Mouse (Mus musculus): Measurements from ENCODE around the gene Nck2.

Gene Nck2

DNA sequence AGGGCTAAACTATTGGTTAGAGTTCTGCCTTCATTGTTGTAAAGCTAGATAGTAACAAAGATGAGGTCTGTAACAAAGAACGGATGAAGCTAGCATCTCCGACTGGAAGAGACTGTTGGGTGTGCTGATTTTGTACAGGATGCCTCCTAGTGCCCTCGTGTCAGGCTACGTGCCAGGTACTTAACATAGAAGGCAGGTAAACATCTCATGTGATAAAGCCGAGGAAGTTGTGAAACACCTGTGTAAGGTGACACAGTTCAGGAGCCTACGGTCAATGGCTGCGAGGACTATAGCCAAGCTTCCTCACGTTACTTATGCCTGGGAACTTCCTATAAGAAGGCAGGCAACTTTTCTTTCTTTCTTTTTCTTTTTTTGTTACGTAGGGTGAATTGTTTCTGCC is at the start of gene Nck2:
Nck2 (plus strand) TSS at position 49 of the 400 bp plus-strand sequence.
- no peak for DNase-seq (ENCODE audit: low spot score in 2 of 2)

DNA sequence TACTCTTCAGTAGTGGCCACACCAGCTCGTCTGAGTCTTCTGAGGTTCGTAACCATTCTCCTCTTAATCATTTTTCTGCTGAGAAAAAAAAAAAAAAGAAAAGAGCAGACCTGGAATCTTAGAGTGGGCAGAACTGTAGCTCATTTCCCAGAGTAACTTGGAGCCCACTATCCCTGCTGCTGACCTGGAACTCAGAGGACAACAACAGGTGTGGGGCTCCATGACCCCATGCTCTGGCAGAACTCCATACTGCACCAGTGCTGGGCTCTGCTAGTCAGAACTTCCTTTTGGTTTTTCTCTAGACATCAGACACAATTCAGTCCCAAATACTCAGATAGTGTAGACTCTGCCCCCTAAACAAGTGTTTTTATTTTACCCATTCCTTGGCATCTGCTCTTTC is 49.3 kb upstream of the Nck2 start:
- no peak for DNase-seq (ENCODE audit: low spot score in 2 of 2)

- no peak for DNase-seq (ENCODE audit: low spot score in 2 of 2)
These were observed 48.6 kb upstream of the Nck2 start for GRCm38 (mm10) chr1:43395799-43396198.

GRCm38 (mm10) chr1:43396522-43396921 is 47.9 kb upstream of the Nck2 start:
- no peak for DNase-seq (ENCODE audit: low spot score in 2 of 2)

DNA sequence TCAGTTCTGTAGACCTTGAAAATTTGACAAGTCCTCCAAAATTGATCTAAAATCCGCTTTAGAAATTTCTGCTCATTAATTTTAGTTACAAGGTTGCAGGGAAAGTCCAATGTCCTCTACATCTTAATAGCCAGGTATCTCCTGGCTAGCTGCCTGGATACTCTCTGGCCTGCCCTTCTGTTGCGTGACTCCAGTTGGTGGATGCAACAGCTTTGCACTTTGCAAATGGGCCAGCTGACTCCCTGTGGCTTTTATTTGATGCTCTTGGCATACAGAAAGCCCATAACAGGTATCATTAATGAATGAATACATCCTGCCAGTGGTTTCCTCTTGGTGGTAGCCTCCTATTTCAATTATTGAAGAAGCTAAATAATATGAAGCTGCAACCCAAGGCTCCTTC is 47.3 kb upstream of the Nck2 start:
- DNase-seq (ENCODE audit: low spot score in 2 of 2): no peak

DNA sequence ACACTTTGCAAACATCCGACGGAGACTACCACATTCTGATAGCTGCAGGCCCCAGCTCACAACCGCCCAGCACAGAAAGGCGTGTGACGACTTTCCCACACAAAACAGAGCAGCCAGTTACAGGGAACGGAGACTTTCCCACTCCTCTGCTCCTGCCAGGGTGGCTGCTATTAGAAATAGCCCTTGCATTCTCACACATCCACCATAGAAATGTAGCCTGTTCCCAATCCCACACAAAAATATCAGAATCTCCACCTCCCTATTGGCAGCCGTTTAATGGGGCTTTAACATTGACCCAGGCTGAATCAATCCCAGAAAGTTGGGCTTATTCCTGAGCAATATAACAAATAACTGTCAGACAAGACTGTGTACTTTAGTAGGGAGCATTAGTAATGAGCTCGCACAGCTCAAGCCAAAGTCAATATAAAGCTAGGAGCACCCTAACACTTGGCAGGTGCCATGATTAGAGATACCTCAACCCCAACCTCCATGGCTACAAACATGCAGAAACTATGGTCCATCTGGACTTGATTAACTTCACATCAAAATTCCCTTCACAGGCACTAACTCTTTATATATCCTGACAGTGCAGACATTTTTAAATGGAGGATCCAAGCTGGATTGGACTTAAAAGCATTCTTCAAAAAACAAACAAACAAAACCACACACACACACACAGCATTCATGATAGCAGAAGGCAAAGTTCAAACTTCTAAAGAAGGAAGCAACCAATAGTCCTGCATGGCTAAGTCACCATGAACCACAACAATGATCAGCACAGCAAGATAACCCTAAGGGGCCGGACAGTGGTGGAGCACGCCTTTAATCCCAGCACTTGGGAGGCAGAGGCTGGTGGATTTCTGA is 45.4 kb upstream of the Nck2 start:
- no peak for DNase-seq (ENCODE audit: low spot score in 2 of 2)

GRCm38 (mm10) chr1:43399602-43400216 is 44.7 kb upstream of the Nck2 start:
- DNase-seq (ENCODE audit: low spot score in 2 of 2): no peak

DNA sequence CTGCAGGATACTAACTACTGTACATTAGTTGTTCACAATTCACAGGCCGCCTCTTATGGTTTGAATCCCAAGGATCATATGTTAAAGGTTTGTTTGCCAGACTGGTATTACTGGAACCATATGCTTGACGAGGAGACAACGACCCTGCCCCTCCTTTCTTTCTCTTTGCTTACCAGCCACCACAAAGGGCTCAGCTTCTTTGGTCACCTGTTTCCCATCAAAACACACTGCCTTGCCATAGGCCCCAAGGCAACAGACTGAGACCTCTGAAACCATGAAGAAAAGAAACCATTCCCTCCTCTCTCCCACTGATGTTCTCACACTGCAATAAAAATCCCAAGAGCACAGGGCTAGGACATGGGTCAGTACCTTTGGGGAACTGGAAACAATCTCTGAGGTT is 43.7 kb upstream of the Nck2 start:
- DNase-seq (ENCODE audit: low spot score in 2 of 2): no peak

DNA sequence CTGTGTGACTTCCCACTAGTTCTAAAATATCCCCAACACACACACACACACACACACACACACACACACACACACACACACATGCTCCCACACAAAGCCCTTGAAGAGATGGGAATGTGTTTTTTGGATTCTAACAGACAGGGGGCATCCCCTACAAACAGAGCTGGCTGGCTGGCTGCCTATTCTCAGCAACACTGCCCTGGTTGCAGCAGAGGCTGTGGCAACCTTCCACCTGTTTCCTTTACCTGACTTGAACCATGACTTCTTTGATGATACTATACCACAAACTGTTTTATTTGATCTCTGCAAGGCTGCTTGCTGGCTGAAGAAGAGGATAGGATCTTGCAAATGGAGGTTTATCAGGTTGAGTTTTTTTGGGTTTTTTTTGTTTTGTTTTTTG is 41.0 kb upstream of the Nck2 start:
- no peak for DNase-seq (ENCODE audit: low spot score in 2 of 2)

GRCm38 (mm10) chr1:43404693-43405678 is 39.4 kb upstream of the Nck2 start:
- no peak for DNase-seq (ENCODE audit: low spot score in 2 of 2)

- DNase-seq (ENCODE audit: low spot score in 2 of 2): no peak
These were observed 35.4 kb upstream of the Nck2 start for GRCm38 (mm10) chr1:43409019-43409418.

GRCm38 (mm10) chr1:43412825-43413224 is 31.6 kb upstream of the Nck2 start:
- no peak for DNase-seq (ENCODE audit: low spot score in 2 of 2)

- no peak for DNase-seq (ENCODE audit: low spot score in 2 of 2)
These were observed 31.1 kb upstream of the Nck2 start for GRCm38 (mm10) chr1:43413298-43413697.

DNA sequence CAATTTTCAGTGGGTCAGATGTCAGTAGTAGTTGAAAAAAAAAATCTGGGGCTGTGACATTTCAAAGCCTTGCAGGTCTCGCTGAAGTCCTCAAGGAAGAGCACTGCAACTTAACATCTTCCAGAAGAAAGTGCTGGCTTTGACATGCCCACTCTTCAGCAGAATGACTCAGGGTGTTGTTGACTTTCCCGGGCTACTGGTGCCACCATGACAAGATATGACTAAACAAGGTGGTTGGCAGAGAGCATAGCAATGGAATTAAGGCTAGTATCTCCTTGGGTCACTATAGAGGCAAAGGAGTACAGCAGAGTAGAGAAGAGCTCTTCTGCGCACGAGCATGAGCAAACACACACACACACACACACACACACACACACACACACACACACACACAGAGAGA is 30.6 kb upstream of the Nck2 start:
- no peak for DNase-seq (ENCODE audit: low spot score in 2 of 2)

DNA sequence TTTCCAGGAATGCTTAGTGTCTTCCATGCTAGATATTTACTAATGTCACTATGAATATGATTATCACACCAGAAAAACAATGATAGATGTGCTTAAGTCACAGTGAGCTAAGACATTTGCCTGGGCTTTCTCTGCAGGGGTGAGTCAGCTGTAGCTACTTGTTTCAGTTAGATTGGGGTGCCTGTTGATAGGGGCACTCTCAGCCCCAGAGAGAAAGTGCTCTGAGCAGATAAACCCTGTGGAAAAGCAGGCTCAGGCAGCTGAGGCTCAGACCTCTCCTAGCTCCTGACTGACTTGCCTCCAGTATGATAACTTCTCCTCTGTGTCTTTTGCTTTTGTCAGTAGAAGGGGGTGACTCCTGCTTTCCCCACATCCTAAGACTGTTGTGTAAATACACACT is 30.2 kb upstream of the Nck2 start:
- DNase-seq (ENCODE audit: low spot score in 2 of 2): no peak

GRCm38 (mm10) chr1:43414971-43415370 is 29.4 kb upstream of the Nck2 start:
- peak; percentile 13 to 35 for DNase-seq (ENCODE audit: low spot score in 2 of 2)

DNA sequence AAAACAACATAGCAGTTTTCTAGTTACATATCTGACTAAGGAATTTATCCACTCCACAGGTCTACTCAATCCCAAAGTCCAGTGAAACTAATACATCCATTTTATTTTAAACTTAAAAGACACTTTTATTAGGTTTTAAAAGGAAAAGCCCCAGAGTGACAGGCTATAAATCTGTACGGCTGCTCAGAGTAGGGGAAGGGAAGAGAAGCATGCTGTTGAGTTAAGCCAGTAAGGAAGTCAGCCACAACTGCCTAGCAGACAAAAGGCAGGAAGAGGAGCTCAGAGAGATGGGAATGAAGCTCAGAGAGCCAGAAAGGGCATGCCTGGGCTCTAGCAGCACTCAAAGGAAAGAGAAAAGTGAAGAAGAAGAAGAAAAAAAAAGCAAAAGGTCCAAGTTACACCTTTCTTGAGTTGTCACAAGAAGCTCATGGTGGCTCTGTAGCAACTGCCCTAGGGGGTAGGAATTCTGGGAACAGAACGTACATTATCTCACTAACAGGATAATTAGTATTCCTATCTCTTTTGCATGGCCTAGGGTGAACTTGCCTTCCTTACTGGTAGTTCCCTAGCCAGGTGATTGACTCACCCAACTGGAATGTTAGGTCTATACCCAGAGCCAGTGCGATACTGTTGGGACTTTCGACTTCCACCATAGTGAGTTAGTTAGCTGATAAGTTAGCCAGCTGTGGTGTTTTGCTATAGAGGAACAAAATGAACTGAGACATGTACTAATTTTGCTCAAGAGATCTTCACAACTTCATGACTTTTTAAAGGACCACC is 21.2 kb upstream of the Nck2 start:
- DNase-seq (ENCODE audit: low spot score in 2 of 2): no peak

GRCm38 (mm10) chr1:43426526-43426925 is 17.9 kb upstream of the Nck2 start:
- DNase-seq (ENCODE audit: low spot score in 2 of 2): peak in 1 of 2 experiments; percentile 30

GRCm38 (mm10) chr1:43426993-43427535 is 17.3 kb upstream of the Nck2 start:
- no peak for DNase-seq (ENCODE audit: low spot score in 2 of 2)

DNA sequence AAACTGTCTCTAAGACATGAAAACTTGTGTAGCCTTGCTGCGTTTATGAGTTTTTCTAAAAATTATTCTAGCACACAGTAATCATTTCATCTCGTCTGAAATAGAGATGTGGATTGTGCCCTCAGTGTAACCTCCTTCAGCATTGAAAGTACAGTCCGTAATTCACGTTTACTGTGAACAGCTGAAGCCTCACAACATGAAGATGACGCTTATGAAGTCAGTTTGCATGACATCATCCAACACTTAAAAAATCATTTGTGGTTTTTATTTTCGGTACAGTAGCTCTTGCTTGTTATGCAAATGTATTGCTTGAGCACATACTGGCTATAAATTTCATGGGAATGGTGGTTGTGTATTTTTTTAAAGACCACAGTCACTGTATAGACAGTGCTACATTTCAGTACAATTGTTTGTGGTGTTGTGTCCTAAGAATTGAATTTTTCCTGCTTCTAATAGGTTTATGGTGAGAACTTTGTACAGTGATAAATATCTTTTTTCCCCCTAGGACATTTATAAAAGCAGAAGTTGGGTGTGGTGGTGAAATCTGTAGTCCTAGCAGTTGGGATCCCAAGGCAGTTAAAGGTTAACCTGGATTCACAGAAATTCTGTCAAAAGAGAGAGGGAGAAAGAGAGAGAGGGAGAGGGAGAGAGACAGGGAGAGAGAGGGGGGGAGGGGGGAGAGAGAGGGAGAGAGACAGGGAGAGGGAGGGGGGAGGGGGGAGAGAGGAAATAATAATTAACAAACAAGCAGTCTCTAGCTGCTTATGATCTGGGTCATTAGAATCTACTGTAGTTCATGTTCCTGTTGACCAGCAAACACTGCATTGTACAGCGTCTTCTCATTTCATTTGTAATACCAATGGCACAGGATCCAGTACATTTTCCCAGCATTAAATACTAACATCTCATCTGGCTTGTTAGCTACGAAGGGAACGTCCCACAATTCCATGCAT is 14.2 kb upstream of the Nck2 start:
- DNase-seq (ENCODE audit: low spot score in 2 of 2): no peak
